Mouse (Mus musculus): Measurements from ENCODE around the gene Rgp1. TPM values are rescaled to one million over a fixed set of nuclear protein-coding genes. Genes with fewer than 3 reads are reported as not detected.
"Not testable (repeated sequence)": the region's sequence is repeated elsewhere in the genome, so short reads cannot be mapped to it uniquely, and the experiment has no call there.

Rgp1 gene
- 10 to 100 TPM; 24.3 to 27.9 TPM for total RNA-seq (2021)
- long read RNA-seq, experiment 1, partial matches to known transcripts, result 0 of 4 reads
- long read RNA-seq, experiment 1, other reads (novel, unspliced or antisense), result 4 of 4 reads
- long read RNA-seq, experiment 2, partial matches to known transcripts, result 0 of 1 reads
- long read RNA-seq, experiment 2, other reads (novel, unspliced or antisense), result 1 of 1 reads

DNA sequence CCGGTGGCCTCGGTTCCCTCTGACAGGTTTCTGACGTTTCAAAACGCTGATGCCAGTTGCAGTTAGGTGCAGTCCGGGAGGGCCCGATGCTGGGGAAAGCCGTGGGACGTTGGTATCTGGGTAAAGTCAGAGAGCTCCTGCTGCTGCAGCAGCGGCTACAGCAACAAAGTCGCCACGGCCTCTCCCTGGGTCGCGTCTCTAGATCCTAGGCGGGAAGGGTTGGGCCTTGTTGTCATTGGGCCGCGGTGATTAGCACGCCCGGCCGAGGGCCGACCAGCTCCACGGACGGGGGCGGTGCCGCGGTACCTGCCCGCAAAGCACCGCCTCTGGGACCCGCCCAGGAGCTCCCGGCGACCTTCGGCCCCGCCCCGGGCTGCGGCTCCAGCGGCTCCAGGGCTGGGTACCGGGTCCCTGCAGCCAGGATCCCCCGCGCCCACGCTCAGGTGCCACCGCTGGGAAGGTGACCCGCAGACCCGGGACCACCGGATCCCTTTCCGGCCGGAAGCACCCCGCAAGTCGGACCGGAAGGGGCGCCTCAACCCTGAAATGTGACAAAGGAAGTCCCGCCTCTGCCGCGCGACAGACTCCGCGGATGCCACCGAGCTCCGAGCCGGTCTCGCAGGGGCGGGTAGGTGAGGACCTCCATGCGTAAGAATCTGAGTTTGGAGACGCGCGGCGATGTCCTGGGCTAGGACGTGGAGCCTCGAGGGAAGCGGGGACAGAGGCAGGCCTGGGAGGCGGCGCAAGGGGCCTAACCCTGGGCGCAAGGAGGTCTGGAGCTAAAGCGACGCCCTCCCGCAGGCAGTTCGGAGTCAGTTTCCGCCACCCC lies at the start of gene Rgp1, which contains the start of gene Gba2:
Gene Rgp1, plus strand, starts transcription at position 340 of the 829 bp plus-strand sequence.
Gene Gba2, minus strand, starts transcription at position 498 of the 829 bp plus-strand sequence.
- DNase-seq, result peak; percentile 91 to 95

DNA sequence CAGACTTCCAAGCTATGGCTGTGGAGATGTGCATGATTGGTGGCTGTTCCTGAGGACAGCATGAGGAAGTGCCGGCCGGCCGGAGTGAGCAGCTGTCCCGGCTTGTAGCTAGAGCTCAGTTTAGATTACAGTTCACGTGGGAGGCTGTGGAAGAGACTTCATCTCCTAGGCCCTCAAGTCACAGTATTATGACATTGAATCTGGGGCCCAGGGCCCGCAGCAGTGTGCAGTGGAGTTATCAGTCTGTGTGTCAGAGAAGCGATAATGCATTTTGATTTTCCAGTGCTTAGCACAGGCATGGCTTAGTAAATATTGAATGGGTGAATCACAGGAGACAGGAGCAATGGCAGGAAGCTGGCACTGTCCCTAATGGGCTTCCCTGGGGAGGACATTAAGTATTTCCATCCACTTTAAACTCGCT lies 48.4 kb upstream of the Rgp1 start:
- peak in 1 of 2 experiments; percentile 30 for DNase-seq

DNA sequence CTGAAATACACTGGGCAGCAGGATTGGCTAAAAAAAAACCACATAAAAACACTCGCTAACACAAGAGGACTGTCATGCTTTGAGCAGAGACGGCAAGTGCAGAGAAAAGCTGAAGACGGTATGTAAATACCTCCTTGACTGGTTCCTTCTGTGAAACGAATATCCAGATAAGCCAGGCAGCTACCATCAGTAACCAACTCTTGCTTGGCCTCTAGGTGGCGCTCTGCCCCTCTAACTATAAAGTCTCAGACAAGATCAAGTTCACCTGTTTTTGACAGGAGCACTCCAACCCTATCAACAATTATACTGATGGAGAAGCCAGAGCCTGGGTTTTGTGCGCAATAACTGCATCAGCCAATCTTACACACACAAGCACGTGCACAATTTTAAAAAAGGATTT lies 47.9 kb upstream of the Rgp1 start:
- peak; percentile 71 to 87 for DNase-seq

DNA sequence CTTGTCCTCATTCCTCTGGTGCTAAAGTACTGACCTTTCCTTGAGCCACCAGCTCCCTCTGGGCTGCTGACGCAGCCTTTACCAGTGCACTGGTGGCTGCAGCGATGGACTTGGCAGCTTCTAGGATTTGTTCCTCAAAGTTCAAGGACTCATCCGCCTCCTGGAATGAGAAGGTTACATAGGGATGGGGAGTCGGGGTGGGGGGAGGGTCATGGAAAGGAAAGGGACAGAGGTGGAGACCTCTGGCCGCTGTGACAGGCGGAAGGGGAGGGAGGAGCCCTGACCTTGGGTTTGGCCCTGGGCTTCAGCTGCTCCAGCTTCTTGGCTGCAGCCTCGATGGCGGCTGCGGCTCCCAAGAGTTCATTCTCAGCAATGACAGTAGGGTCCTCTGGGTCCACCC lies 45.2 kb upstream of the Rgp1 start:
- DNase-seq, result no peak

DNA sequence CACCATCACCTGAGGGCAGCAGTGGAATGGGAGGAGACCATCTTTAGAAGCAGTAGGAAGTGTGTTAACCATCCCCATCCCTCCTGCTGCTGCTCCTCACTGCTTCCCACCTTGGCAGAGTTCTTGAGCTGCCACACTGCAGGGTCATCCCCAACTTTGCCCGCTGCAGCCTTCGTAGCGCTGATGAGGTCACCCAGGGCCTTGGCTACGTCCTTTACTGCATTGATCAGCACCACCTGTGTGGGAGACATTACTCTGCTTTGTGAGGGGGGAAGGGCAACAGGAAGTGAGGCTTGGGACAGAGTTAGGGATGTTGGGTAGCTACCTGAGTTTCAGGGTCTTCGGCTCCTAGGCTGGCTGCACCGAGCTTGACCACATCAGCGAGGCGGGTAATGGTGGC lies 42.9 kb upstream of the Rgp1 start:
- no peak for DNase-seq

DNA sequence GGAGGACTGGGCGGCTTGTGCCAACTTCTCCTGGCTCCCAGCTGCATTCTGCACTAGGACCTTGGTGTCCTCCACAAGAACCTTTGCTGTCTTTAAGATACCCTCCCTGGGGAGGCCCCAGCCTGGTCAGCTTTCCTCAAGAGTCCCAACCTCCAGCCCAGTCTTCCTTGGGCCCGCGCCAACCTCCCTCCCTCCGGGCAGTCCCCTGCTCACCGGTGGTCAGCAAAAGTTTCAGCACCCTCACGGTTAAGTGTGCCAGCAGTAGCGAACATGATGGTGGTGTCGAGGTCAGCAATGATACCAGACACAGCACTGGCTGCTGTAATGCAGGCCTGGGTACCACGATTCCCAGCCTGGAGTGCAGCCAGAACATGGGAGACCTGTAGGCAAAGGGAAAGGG lies 42.5 kb upstream of the Rgp1 start:
- no peak for DNase-seq

DNA sequence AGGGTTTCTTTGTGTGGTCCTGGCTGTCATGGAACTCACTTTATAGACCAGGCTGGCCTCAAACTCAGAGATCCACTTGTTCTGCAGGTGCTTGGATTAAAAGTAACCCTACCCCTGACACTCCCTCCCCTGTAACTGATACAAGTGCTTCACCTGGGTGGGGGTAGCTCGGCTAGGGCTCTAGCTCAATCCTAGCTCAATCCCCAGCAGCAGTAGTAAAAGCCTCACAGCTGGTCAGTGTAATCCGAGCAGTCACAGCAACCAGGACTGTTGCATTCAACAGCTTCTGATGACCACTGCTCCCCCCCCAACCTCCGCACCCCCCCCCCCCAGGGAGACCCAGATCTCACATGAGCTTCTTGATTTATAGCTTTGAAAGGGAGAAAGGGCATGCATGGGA lies 36.5 kb upstream of the Rgp1 start:
- no peak for DNase-seq

DNA sequence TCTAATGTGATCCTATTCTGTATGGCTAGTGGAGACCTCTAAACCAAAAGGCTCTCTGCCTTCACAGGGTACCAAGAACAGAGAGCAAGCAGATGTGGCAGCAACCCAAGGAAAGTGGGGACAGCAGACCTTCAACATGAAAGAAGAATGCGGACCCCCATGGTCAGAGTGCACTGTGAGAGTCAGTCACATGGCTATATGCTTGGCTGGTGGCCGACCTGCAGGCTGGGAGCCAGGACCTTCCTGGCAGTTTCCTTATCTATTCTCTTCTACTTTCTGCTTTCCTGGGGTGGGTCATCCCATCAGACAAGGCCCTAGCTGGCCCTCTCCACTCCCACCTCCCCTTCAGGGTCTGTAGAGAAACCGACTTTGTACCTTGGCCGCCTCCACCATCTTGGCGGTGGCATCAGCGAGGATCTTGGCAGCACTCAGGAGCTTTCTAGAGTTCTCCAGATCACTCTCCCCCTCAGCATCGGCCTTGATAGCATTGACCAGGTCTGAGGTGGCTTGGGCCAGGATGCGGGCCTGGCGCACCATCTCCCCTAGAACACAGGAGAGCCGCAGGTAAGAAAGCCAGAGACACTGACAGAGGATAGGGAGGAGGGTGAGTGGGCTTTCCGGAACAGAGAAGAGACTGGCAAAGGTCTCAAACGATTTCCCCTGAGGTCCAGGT lies 32.0 kb upstream of the Rgp1 start:
- DNase-seq, result peak in 1 of 2 experiments; percentile 42

DNA sequence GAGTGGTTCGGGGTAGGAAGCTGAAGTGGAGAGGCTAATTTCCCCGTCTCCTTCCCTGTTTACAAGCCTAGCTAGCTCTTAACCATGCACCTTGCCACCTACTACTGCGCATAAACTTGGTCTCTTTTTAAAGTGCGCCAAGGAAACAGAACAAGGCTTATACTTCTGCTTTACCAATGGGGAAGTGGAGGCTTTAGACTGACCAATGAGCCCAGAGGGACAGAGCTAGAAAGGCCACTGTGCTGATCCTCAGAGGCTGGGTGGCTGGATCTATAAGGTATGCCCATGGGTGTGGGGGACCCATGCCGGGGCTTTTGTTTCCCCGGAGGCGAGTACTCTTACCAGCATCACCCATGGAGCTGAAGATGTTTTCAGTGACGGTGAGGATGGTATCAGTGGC lies 31.4 kb upstream of the Rgp1 start:
- no peak for DNase-seq

DNA sequence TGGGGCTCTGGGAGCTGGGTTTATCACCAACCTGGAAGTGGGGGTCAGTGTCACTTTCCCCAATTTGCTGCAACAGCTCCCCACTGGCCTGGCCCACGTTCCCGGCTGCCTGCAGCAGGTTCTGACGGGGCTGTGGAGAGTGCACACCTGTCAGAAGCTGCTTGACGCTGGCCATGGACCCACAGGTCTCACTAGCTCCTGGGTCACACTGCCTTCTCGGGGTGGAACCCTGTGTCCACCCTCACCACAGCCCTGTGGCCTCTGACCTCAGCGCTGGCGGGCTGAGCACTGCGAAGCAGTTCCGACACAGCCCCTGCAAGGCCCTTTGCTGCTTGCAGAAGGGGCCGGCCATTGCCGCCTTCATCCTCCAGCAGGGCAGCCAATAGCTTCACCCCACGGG lies 29.5 kb upstream of the Rgp1 start:
- no peak for DNase-seq

DNA sequence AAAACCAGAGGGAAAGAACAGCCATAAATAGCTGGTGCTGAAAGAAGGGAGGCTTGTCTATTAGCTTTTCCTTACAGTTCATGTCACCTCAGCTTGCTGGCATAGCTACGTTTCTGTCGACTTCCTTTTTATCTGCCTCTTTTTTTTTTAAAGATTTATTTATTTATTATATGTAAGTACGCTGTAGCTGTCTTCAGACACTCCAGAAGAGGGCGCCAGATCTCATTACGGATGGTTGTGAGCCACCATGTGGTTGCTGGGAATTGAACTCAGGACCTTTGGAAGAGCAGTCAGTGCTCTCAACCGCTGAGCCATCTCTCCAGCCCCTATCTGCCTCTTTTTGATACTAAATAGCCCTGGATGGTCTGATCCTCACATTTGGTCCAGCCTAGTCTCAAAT lies 26.7 kb upstream of the Rgp1 start:
- DNase-seq, result not testable (repeated sequence)

DNA sequence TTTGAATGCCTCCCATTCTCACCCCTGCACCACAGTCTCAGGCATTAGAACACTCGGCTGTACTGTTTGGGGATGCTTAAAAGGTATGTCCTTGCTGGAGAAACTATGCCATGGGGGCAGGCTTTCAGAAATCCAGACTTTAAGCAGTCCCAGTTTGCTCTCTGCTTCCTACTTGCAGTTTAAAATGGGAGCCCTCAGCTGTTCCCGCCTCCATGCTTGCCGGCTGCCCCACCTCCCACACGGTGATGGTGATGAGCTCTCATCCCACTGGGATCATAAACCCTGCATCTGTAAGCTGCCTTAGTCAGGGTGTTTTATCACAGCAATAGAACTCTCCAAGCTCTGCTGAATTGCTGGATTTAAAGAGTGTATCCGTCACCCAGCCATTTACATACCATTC lies 26.1 kb upstream of the Rgp1 start:
- no peak for DNase-seq

DNA sequence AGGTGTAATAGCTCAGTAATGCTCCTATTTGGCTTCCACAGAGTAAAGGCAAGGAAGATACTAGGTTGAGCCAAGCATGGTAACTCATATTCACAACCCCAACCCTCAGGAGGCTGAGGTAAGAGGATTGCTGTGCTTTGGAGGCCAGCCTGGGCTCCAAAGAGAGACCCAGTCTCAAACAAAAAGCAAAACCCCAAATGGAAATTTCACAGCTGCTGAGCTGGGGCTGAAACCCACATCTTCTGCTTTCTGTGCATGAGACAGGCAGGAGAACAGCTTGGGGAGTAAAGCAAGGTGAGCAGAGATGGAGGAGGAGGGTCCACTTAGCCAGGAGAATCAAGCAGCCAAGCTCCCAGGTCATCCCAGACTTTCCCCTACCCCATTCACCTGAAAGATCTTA lies 24.6 kb upstream of the Rgp1 start:
- DNase-seq, result no peak

DNA sequence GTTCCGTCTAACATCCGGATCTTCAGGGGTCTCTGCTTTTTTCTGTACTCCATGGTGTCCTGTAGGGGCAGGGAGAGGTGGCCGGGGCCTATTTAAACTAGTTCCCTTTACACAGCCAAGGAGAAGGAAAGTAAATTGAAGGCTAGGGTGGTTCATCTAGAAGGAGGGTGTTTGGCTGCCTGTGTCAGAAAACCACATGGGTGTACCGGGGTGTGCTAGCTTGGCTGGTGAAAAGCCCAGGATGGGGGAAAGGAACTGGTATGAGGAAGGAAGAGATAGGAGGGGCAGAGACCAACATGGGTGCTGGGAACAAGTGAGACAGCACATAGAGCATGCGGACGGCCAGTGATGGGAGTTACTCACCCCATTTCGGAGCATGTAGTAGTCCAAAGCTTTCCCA lies 22.6 kb upstream of the Rgp1 start:
- no peak for DNase-seq

DNA sequence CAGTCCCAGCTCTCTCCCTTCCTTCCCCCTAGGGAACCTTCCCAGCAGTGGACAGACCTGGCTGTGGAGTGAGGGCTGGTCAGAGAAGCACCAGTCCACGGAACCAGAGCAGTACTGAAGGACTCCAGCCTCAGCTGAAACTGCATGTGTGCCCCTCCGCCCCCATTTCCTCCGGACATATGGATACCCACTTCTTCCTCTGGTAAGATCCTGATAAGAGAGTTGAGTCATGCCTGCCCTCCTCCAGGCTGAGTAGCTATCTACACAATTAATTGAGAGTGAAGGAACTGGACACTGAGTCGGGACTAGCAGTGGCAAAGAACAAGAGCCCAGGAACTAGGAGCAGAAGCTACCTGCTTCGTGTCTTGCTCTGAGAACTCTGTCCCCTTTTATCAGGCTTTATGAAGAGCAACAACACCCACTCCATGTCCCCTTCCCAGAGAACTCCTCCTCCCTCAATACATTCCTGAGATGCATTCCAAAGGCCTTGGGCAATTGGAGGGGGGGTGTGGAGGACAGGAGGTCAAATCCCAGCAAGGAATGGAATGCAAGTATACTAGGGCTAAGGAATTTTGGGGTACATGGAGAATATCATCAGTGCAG lies 20.4 kb upstream of the Rgp1 start:
- peak in 1 of 2 experiments; percentile 30 for DNase-seq

DNA sequence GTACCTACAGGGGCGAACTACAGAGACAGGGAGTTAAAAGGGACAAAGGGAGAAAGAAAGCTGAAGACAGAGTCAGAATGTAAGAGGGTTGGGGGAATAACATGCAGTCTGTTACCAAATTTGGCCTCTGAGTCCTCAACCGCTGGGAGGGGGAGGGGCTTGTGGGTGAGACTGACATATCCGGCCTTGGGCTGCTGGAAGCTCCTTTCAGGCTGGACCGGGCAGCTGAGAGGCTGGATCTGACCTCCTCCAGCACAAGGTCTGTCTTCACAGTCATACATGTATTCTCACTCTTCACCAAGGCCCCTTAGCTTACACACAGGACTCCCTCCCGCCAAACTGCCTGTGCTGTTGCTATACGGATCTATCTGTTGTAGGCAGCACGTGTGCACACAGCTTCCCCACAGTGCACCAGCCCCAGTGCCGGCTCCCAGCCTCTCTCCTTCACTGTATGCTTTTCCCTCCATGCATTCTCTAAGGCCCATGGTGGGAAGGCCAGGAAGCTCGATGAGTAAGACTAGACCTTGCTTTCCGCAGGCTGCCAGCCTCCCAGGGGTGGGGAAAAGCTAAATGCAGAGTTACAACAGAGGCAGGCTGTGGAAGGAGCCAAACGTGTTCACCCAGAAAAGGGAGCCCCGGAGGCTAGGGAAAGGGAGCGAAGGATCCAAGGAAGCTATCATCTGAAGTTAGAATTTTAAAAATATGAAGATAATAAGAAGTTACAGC lies 19.7 kb upstream of the Rgp1 start:
- peak; percentile 76 to 79 for DNase-seq

DNA sequence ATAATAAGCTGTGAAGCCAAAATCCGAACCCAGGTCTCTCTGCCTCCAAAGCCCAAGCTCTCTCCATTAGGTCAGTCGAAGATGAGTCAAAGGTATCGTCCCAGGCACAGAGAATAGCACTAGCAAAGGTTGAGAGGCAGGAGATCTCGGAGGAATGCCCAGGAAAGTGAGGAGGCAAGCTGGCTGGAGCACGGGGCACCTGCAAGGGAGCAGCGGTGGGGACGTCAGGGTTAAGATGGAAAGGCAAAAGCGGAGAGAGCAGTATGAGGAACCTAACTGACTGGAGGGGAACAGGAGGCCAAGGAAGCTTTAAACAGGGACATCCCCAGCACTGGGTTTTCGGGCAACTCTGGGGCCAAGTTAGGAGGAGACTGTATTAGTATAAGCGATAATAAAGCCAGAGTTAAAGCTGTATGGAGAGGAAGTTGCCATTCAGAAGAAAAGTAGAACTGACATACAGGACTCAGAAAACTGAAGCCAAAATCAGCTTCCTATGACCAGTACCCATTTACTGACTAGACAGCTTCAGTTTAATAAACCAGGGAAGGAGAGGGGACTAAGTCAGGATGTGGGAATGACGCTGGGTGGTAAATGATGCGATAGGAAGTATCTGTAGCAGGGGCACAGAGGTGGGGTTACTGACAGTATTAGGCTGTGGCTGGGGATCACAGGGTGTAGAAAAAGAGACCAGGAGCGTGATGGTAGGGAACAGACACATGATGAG lies 18.8 kb upstream of the Rgp1 start:
- DNase-seq, result peak in 1 of 2 experiments; percentile 35

DNA sequence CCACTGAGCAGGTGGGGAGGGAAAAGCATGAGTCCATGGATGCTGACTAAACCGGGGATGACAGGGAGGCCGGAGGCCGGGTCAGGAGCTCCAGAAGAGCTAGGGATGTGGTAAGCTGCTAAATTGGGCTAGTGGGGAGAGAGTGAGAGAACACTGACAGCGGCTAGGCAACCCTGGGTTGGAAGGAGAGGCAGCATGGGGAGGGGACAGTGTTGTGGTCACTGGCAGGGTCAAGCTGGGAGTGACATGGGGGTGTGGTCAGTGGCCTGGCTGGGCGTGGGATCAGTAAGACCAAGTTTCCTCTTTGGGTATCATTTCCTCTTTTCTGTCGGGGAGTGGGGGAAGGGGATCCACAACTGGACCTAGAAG lies 18.3 kb upstream of the Rgp1 start:
- DNase-seq, result peak; percentile 63 to 88

DNA sequence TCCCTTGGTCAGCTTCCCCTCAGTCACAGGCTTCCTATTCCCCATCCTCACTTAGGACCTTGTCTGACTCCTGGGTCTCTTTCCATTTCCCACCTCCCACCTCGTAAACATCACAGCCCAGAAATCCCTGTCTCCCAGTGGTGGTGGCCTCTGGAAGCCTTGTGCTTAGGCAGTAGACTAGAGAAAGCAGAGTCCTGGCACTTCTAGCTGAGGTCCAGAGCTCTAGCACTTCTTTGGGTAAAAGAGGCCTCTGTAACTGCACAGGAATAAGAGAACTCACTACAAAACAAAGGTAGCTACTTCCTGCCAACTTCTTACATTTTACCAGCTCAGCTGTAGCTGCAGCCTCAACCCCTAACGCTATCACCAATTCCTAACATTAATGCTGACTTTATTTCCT lies 17.5 kb upstream of the Rgp1 start:
- DNase-seq, result no peak

DNA sequence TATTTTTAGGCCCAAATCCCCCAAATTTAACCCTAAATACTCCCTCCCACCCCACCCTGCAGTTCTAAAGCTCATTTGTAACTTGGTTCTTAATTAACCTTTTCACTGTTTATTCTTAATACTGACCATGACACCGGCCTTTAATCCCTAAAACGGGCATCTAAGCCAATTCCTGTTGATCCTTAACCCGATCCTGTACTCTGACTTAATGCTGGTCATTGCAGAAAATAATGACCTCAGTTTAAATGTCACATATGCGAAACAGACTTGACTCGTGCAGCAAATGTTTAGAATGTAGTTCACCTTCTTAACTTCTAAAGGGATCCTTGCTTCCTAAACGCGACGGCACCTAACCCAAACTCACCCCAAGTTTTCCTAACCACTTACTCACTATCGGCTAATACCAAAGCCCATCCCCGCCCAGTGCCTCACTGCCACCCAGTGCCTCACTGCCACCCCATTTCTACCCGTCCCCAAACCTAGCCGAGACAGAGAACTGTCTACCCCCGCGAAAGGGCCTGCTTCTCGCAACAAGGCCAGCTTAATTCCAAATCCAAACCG lies 17.0 kb upstream of the Rgp1 start:
- no peak for DNase-seq
